Mouse (Mus musculus) hindbrain, embryonic 11.5 days (tissue): ENCODE data around the gene Mdh1. TPM values are rescaled to one million over a fixed set of nuclear protein-coding genes. Genes with fewer than 3 reads are reported as not detected.

Source experiments
- ATAC-seq: fragments of 200-750 bp; cut with Nextera tagmentation; 2 replicates; pipeline ENCODE4 v1.8.0; 2017; ENCODE audit warnings: mild to moderate bottlenecking, moderate TSS enrichment, moderate library complexity; ENCODE audit not compliant: low FRiP score
- DNase-seq: peaks from one replicate; pipeline ENCODE4 v3.0.0-alpha.2; 2015; ENCODE audit warnings: low spot score
- H3K27ac ChIP-seq: fragments of 300-500 bp; sonication (generic); 2 replicates; pipeline ENCODE4 v1.5.1; 2014; ENCODE audit warnings: mild to moderate bottlenecking, low read depth, low read length
- H3K27me3 ChIP-seq: fragments of 300-500 bp; sonication (generic); 2 replicates; pipeline ENCODE4 v1.6.1; 2014; ENCODE audit warnings: mild to moderate bottlenecking, low read length, moderate library complexity, mixed read lengths; ENCODE audit not compliant: control insufficient read depth, insufficient read depth
- H3K36me3 ChIP-seq: fragments of 300-500 bp; sonication (generic); 2 replicates; pipeline ENCODE4 v1.6.1; 2014; ENCODE audit warnings: mild to moderate bottlenecking, low read length, moderate library complexity, mixed read lengths; ENCODE audit not compliant: control insufficient read depth, insufficient read depth
- H3K4me1 ChIP-seq: fragments of 300-500 bp; sonication (generic); replicated peaks from 2 replicates; pipeline ENCODE4 v1.6.1; 2014; ENCODE audit warnings: low read length, mixed read lengths; ENCODE audit not compliant: control insufficient read depth, insufficient read depth
- H3K4me2 ChIP-seq: fragments of 300-500 bp; sonication (generic); replicated peaks from 2 replicates; pipeline ENCODE4 v1.6.1; 2014; ENCODE audit warnings: mild to moderate bottlenecking, low read depth, low read length
- H3K4me3 ChIP-seq: fragments of 300-500 bp; sonication (generic); 2 replicates; pipeline ENCODE4 v1.5.1; 2014; ENCODE audit warnings: low read depth, low read length
- H3K9ac ChIP-seq: fragments of 300-500 bp; sonication (generic); 2 replicates; pipeline ENCODE4 v1.6.1; 2014; ENCODE audit warnings: low read depth, low read length
- H3K9me3 ChIP-seq: fragments of 300-500 bp; sonication (generic); 2 replicates; pipeline ENCODE4 v1.6.1; 2016; ENCODE audit warnings: low read length; ENCODE audit not compliant: control insufficient read depth
- WGBS: fragments of 180-500 bp; shearing (Covaris S2); extraction: QIAGEN DNeasy Blood & Tissue Kit; methylation state at CpG from one replicate; pipeline ENCODE4 v1.1.7; 2014; 5-methylcytosine and 5-hydroxymethylcytosine counted together
- polyA plus RNA-seq: library from polyadenylated mRNA; unstranded; fragments of >200 nt; fragmentation: Nextera tagmentation; extraction: Ambion mirVana; gene quantifications from 2 replicates; pipeline ENCODE4 v1.2.1, GENCODE M21; 2014

Gene Mdh1
- polyA plus RNA-seq, 1 experiment from 2014 or later = 428 TPM

DNA sequence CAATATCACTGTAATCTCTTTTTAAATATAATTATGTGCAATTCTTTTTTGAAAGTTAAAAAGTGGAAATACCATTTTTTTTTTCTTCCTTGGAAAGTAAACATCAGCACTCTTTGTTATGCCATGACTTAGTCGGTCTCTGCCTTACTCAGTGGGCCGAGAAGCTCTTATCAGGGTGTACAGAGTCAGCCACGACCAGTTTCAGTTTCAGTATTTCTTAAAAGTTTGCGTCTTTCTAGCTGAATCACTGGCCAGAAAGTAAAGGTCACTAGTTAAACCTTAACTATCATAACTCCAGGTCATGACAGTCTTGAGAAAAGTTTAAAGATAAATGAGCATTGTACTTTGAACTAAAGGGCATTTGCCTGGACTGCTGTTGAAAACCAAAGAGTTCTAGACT is 22.4 kb downstream of the Mdh1 start:
- H3K4me3 ChIP-seq = no peak overlapping the region
- H3K36me3 ChIP-seq = no peaks in the 10 kb centered on the region
- no peaks in the 10 kb centered on the region for H3K4me1 ChIP-seq
- H3K9ac ChIP-seq = no peak overlapping the region
- no peaks in the 10 kb centered on the region for H3K9me3 ChIP-seq
- WGBS = 92% methylated on average over 4 of the region's 4 CpGs
- no peaks in the 10 kb centered on the region for H3K27me3 ChIP-seq
- DNase-seq (no peak), ATAC-seq (no peak)
- no peak overlapping the region for H3K27ac ChIP-seq
- H3K4me2 ChIP-seq = no peak overlapping the region

DNA sequence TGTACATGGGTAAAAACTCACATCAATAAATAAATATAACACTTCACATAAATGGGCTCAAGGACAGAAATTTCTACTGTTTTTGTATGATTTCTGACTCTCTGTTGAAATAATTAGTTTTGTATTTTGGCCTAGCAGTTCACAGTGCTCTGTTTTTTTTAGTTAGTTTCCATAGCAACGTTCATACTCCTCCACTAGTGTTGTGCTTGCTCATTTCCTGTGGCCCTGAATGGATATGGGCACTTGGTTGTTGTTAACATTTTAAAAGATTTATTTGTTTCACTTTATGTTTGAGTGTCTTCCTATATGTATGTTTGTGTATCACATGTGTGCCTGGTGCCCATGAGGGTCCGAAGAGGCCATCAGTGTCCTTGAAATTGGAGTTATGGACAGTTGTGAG is 23.1 kb downstream of the Mdh1 start:
- Histone ChIP-seq H3K9ac (no peak overlapping the region), H3K4me3 (no peak overlapping the region), H3K36me3 (no peaks in the 10 kb centered on the region), H3K4me2 (no peak overlapping the region), H3K4me1 (no peaks in the 10 kb centered on the region), H3K27me3 (no peaks in the 10 kb centered on the region), H3K27ac (no peak overlapping the region), H3K9me3 (no peaks in the 10 kb centered on the region)
- WGBS = 89% methylated on average over 2 of the region's 2 CpGs
- DNase-seq = no peak
- ATAC-seq = no peak

DNA sequence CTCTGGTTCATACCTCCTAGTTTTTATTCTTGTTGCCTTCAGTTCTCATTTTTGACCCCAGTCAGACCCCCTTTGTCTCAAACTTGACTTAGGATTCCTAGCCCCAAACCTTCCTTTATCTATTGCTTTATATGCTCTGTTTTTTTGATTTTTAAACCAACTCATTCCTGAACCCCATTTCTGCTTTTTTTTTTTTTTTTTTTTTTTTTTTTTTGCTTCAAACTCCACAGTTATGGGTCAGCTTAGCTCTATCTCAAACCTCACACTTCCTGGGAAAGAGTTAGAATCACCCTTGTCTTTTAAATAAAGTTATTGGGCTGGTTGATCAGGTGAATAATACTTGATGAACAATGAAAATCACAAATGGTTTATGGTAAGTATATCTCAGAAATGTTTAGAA is 24.6 kb downstream of the Mdh1 start:
- no peak overlapping the region for H3K9ac ChIP-seq
- no peaks in the 10 kb centered on the region for H3K27me3 ChIP-seq
- no peaks in the 10 kb centered on the region for H3K4me1 ChIP-seq
- no peak overlapping the region for H3K27ac ChIP-seq
- DNase-seq (no peak), ATAC-seq (no peak)
- no peak overlapping the region for H3K4me2 ChIP-seq
- H3K4me3 ChIP-seq = no peak overlapping the region
- no peaks in the 10 kb centered on the region for H3K36me3 ChIP-seq
- no peaks in the 10 kb centered on the region for H3K9me3 ChIP-seq

DNA sequence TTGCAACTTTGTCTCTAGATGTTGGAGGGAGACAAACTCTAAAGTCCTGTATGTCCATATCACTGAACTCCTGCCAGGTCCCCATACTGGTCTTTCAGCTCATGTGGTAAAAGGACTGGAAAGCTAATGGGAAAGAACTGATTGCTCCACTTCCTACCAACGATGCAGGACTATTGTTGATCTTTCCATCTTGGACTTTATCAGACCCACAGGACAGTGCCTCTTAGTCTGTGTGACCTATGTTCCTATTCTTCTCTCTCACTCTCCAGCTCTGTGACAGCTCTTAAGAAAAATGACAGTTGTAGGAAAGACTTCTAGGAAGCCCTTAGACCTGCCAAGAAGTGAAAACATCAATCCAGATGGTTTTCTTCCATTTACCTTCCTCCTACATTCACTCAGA is 25.5 kb downstream of the Mdh1 start:
- Histone ChIP-seq H3K4me3 (no peak overlapping the region), H3K9ac (no peak overlapping the region), H3K4me1 (no peaks in the 10 kb centered on the region), H3K9me3 (no peaks in the 10 kb centered on the region), H3K27ac (no peak overlapping the region), H3K4me2 (no peak overlapping the region), H3K27me3 (no peaks in the 10 kb centered on the region), H3K36me3 (no peaks in the 10 kb centered on the region)
- ATAC-seq (no peak), DNase-seq (no peak)
- 72% methylated on average over 1 of the region's 1 CpGs for WGBS

DNA sequence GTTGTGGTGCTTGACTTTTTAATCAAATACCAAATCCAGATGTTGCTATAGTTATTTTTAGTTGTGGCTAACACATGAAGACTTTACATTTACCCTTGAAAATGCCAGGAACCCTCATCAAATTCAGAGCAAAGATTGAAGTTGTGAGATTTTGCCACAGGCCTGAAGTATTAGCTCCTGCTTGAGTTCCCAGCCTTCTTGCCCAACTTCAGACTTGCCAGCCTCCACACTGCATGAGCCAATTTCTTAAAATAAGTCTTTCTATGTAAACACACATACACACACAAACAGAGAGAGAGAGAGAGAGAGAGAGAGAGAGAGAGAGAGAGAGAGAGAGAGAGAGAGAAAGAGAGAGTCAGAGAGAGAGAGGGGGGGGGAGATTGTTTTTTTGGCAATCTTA is 26.2 kb downstream of the Mdh1 start:
- H3K4me1 ChIP-seq = no peaks in the 10 kb centered on the region
- H3K4me3 ChIP-seq = no peak overlapping the region
- no peaks in the 10 kb centered on the region for H3K36me3 ChIP-seq
- no peak overlapping the region for H3K27ac ChIP-seq
- no peaks in the 10 kb centered on the region for H3K9me3 ChIP-seq
- no peak for ATAC-seq
- no peak overlapping the region for H3K4me2 ChIP-seq
- no peak for DNase-seq
- H3K27me3 ChIP-seq = no peaks in the 10 kb centered on the region
- H3K9ac ChIP-seq = no peak overlapping the region

DNA sequence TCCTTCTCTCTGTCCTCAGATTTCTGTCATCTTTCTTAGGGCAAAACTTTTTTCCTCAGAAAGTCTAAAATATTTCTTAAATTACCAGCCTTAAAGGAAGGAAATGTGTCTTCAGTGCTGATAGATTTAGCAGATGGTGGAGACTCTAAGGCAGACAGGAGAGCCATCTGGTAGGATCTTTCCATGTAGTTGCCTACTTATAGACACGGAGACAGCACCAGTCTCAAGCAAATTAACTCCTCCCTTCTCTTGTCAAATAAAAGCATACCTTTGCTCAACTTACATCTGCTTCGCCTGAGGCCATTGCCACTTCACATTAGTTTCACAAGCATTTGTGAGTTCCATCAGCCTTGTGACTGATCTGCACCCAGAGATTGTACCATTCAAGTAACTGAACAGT is 27.1 kb downstream of the Mdh1 start:
- WGBS = 71% methylated on average over 2 of the region's 2 CpGs
- ATAC-seq = no peak
- Histone ChIP-seq H3K9ac (no peak overlapping the region), H3K4me2 (no peak overlapping the region), H3K9me3 (no peaks in the 10 kb centered on the region), H3K4me1 (no peaks in the 10 kb centered on the region), H3K27ac (no peak overlapping the region), H3K27me3 (no peaks in the 10 kb centered on the region), H3K36me3 (no peaks in the 10 kb centered on the region), H3K4me3 (no peak overlapping the region)
- no peak for DNase-seq

DNA sequence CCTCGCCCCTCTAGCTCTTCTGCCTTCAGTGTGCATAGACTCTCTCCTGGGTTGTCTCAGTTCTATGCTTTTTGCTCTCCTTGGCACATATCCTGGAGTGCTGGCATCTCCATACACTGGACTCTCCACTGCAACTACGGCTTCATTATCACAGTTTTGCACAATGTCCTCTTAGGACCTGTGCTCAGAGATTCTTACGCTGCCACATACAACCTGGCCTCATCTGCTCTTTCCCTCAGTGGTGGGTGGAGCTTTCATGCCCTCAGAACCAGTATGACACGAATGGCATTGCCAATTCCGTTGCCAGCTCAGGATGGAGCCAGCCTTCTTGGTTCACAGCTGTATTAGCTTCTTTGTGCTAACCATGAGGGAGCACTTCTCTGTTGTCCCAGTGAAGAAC is 29.4 kb downstream of the Mdh1 start:
- WGBS = 76% methylated on average over 5 of the region's 5 CpGs

DNA sequence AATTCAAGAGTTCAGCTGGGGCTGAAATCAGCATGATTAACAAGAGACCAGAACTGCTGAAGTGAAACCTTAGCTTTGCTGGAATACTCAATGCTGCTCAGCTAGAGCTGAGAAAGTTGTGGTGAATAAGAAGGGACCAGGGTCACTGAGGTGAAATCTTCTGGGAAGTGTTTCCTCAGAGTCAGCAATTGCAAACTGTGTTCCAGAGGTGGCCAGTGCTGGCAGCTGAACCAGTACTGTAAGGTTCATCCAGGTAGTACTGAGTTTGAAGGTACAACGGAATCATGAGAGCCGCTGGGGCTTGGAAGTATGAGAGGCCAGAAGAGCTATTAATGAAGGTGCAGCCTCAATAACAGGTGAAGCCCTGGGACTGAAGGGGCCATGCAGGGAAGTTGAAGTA is 31.5 kb downstream of the Mdh1 start:
- 96% methylated on average over 2 of the region's 2 CpGs for WGBS
- Histone ChIP-seq H3K4me2 (no peak overlapping the region), H3K36me3 (no peaks in the 10 kb centered on the region), H3K4me1 (no peaks in the 10 kb centered on the region), H3K27ac (no peak overlapping the region), H3K9ac (no peak overlapping the region), H3K9me3 (no peaks in the 10 kb centered on the region), H3K4me3 (no peak overlapping the region), H3K27me3 (no peaks in the 10 kb centered on the region)
- ATAC-seq (no peak), DNase-seq (no peak)

More for the DNA sequence above, 29.4 kb downstream of the Mdh1 start:
- no peak for ATAC-seq
- H3K4me3 ChIP-seq = no peak overlapping the region
- H3K4me2 ChIP-seq = no peak overlapping the region
- no peaks in the 10 kb centered on the region for H3K36me3 ChIP-seq
- no peaks in the 10 kb centered on the region for H3K4me1 ChIP-seq
- DNase-seq = no peak
- H3K9ac ChIP-seq = no peak overlapping the region
- H3K9me3 ChIP-seq = no peaks in the 10 kb centered on the region
- H3K27ac ChIP-seq = no peak overlapping the region
- H3K27me3 ChIP-seq = no peaks in the 10 kb centered on the region

DNA sequence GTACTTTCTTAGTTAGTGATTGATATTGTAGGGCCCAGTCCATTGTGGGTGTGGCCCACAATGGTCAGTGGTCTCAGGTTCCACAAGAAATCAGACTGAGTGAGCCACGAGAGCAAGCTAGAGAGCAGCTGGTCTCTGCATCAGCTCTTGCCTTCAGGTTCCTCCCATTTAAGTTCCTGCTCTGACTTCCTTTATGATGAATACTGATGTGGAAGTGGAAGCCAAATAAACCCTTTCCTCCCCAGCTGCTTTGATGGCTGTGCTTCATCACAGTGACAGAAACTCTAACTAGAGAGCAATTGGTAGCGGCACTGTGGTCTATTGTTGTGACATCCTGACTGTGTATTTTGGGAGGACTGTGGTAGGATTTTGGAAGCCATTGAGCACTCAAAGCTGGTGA is 32.1 kb downstream of the Mdh1 start:
- Histone ChIP-seq H3K4me3 (no peak overlapping the region), H3K4me2 (no peak overlapping the region), H3K9me3 (no peaks in the 10 kb centered on the region), H3K27me3 (no peaks in the 10 kb centered on the region), H3K9ac (no peak overlapping the region), H3K36me3 (no peaks in the 10 kb centered on the region), H3K4me1 (no peaks in the 10 kb centered on the region), H3K27ac (no peak overlapping the region)
- WGBS = 73% methylated on average over 2 of the region's 2 CpGs
- ATAC-seq (no peak), DNase-seq (no peak)
